Mouse (Mus musculus) myocyte (in vitro differentiated cells): ENCODE measurements around the gene Zbtb8a.

ENCODE experiments used
- CEBPB ChIP-seq: IDR thresholded peaks from 2 replicates; pipeline ENCODE4 v1.6.1; 2011; ENCODE audit warnings: mild to moderate bottlenecking, moderate library complexity; ENCODE audit not compliant: poor library complexity, insufficient read depth, severe bottlenecking
- E2F4 ChIP-seq: IDR thresholded peaks from one replicate; pipeline ENCODE4 v1.6.1; 2011; ENCODE audit warnings: mild to moderate bottlenecking, control low read depth, moderate library complexity; ENCODE audit not compliant: insufficient read depth
- MAX ChIP-seq: IDR thresholded peaks from one replicate; pipeline ENCODE4 v1.6.1; 2011; ENCODE audit warnings: low read depth, mild to moderate bottlenecking, control low read depth
- MYOD1 ChIP-seq, 3 experiments: IDR thresholded peaks; one replicate each; pipeline ENCODE4 v1.6.1; 2011; ENCODE audit warnings: control low read depth in 2 of 3, low read depth in 2 of 3, mild to moderate bottlenecking in 2 of 3, moderate library complexity in 1 of 3; ENCODE audit not compliant: insufficient read length in 2 of 3, control insufficient read depth in 1 of 3
- MYOG ChIP-seq, 3 experiments: IDR thresholded peaks; one replicate each; pipeline ENCODE4 v1.6.1; 2011; ENCODE audit warnings: control low read depth in 2 of 3, low read depth in 2 of 3, mild to moderate bottlenecking in 2 of 3; ENCODE audit not compliant: insufficient read length in 2 of 3, control insufficient read depth in 1 of 3, insufficient read depth in 1 of 3
- POLR2A ChIP-seq: IDR thresholded peaks from one replicate; pipeline ENCODE4 v1.6.1; 2011; ENCODE audit warnings: low read depth, mild to moderate bottlenecking, control low read depth, moderate library complexity; ENCODE audit not compliant: insufficient read length
- POLR2AphosphoS2 ChIP-seq: IDR thresholded peaks from one replicate; pipeline ENCODE4 v1.6.1; 2011; ENCODE audit warnings: low read depth, control low read depth; ENCODE audit not compliant: insufficient read length
- SRF ChIP-seq: IDR thresholded peaks from one replicate; pipeline ENCODE4 v1.6.1; 2011; ENCODE audit warnings: low read depth; ENCODE audit not compliant: control insufficient read depth, insufficient read length
- TCF12 ChIP-seq: IDR thresholded peaks from one replicate; pipeline ENCODE4 v1.6.1; 2011; ENCODE audit warnings: mild to moderate bottlenecking, control low read depth; ENCODE audit not compliant: poor library complexity, insufficient read depth, severe bottlenecking
- TCF3 ChIP-seq: IDR thresholded peaks from one replicate; pipeline ENCODE4 v1.6.1; 2011; ENCODE audit warnings: low read depth, control low read depth; ENCODE audit not compliant: insufficient read length
- USF1 ChIP-seq: IDR thresholded peaks from one replicate; pipeline ENCODE4 v1.6.1; 2011; ENCODE audit warnings: low read depth, mild to moderate bottlenecking, control low read depth, moderate library complexity

GRCm38 (mm10) chr4:129406447-129406846 is 28.5 kb upstream of the Zbtb8a start:
- TF ChIP-seq POLR2A (no peak), TCF12 (no peak), POLR2AphosphoS2 (no peak), SRF (no peak), E2F4 (no peak), TCF3 (no peak), MYOG (IDR thresholded peaks at IDR 0.05; ENCODE audit: control insufficient read depth in 1 of 3, insufficient read depth in 1 of 3, insufficient read length in 2 of 3, low read depth in 2 of 3) (no peak), MAX (no peak), CEBPB (no peak), MYOD1 (IDR thresholded peaks at IDR 0.05; ENCODE audit: control insufficient read depth in 1 of 3, insufficient read length in 2 of 3, low read depth in 2 of 3) (no peak), USF1 (no peak)
